Comparison of ENCODE assay signal across 18 mouse cellular contexts in genomic region chr15:83478096-83478495, GRCm38 (mm10). TPM values are rescaled to one million over a fixed set of nuclear protein-coding genes. Genes with fewer than 3 reads are reported as not detected.
"Had no signal": no experiment of that assay in that cellular context is flagged by ENCODE, and none has a peak within 500 bp of the region (broad histone marks: within the 10 kb centered on the region; RNA-seq: fewer than 3 reads in every experiment).

No protein-coding gene starts in this region.

- H3K9me3 ChIP-seq: lung, embryonic 15.5 days; megakaryocyte, embryonic 14.5 days; midbrain, embryonic 13.5 days; midbrain, embryonic 15.5 days; neural tube, embryonic 13.5 days; neural tube, embryonic 15.5 days; stomach, embryonic 15.5 days had no signal

- H3K4me2 ChIP-seq: lung, embryonic 15.5 days; midbrain, embryonic 11.5 days; midbrain, embryonic 13.5 days; midbrain, embryonic 15.5 days; neural tube, embryonic 13.5 days; neural tube, embryonic 15.5 days; stomach, embryonic 15.5 days had no signal

- H3K27ac ChIP-seq: lung, embryonic 15.5 days; macrophage; midbrain, embryonic 13.5 days; midbrain, embryonic 15.5 days; neural tube, embryonic 13.5 days; neural tube, embryonic 15.5 days; stomach, embryonic 15.5 days; stomach, postnatal 0 days had no signal

- H3K9ac ChIP-seq: liver, postnatal 0 days; lung, embryonic 15.5 days; midbrain, embryonic 13.5 days; midbrain, embryonic 15.5 days; neural tube, embryonic 13.5 days; neural tube, embryonic 15.5 days; stomach, embryonic 15.5 days had no signal

- ATAC-seq: liver, postnatal 0 days; lung, postnatal 0 days; midbrain, embryonic 13.5 days; midbrain, embryonic 15.5 days had no signal

- H3K27me3 ChIP-seq: lung, embryonic 15.5 days; midbrain, embryonic 13.5 days; midbrain, embryonic 15.5 days; neural tube, embryonic 13.5 days; neural tube, embryonic 15.5 days; stomach, embryonic 15.5 days had no signal

- DNase-seq: liver, postnatal 0 days; lung, adult 2 months; lung, postnatal 14 days; lung, postnatal 36 days; right cerebral cortex, postnatal 14 days; thymus, adult 2 months; thymus, postnatal 25 days had no signal

- H3K4me1 ChIP-seq: midbrain, embryonic 13.5 days; midbrain, embryonic 15.5 days; neural tube, embryonic 15.5 days had no signal

- H3K4me3 ChIP-seq: lung, embryonic 15.5 days; megakaryocyte, embryonic 14.5 days; midbrain, embryonic 13.5 days; midbrain, embryonic 15.5 days; neural tube, embryonic 13.5 days; neural tube, embryonic 15.5 days; stomach, embryonic 15.5 days had no signal

- H3K36me3 ChIP-seq: lung, embryonic 15.5 days; midbrain, embryonic 13.5 days; midbrain, embryonic 15.5 days; stomach, embryonic 15.5 days had no signal

RNA-seq across cellular contexts. Expression of gene Bik, which starts 48.6 kb away (rescaled TPM):
- polyA plus RNA-seq: macrophage had no signal
